In genomic region chr7:16119569-16120261, GRCm38 (mm10) we compare ENCODE assay signal across 7 mouse cellular contexts. TPM values are rescaled to one million over a fixed set of nuclear protein-coding genes. Genes with fewer than 3 reads are reported as not detected.
DNase-seq lines count a peak whose midpoint lies in the region; ATAC-seq lines count a peak whose summit lies in the region.

Gene Kptn, plus strand, starts transcription at chr7:16119895.

- peak within 1 kb of the TSS; percentile 73 for H3K4me3 ChIP-seq in intestine, embryonic 15.5 days (replicated peaks)
- peak within 1 kb of the TSS; percentile 73 for H3K4me3 ChIP-seq in midbrain, embryonic 10.5 days

- H3K27me3 ChIP-seq in intestine, embryonic 15.5 days (replicated peaks), result no peaks in the 10 kb centered on the region
- no peaks in the 10 kb centered on the region for H3K27me3 ChIP-seq in midbrain, embryonic 10.5 days (ENCODE audit: low read depth, poor library complexity, severe bottlenecking)

- peaks cover 7% of the 10 kb centered on the region for H3K36me3 ChIP-seq in intestine, embryonic 15.5 days
- H3K36me3 ChIP-seq in midbrain, embryonic 10.5 days, result peaks cover 34% of the 10 kb centered on the region

- peak; percentile 93 for ATAC-seq in intestine, embryonic 15.5 days

- intact Hi-C loops in gastrocnemius, postnatal 36 days (cut with DNase I), result no loop called here
- intact Hi-C loops in left cerebral cortex, postnatal 25 days (cut with DNase I), result loop anchor here (1.0 kb wide), 1 partner anchor 21 kb away; the partner anchor contains the start of gene Napa

- DNase-seq in adrenal gland, adult 2 months, result peak; percentile 91
- peak; percentile 87 for DNase-seq in embryo, embryonic 11.5 days (ENCODE audit: low read depth, low spot score)
- DNase-seq in gastrocnemius, postnatal 36 days, result peak; percentile 82 to 90
- DNase-seq in left cerebral cortex, postnatal 25 days (ENCODE audit: low spot score in 2 of 2), result peak; percentile 92 to 94
- peak; percentile 92 for DNase-seq in midbrain, embryonic 10.5 days (ENCODE audit: low spot score)
- DNase-seq in right cerebral cortex, postnatal 4 days, result peak; percentile 94

- H3K9ac ChIP-seq in intestine, embryonic 15.5 days, result peak within 1 kb of the TSS; percentile 68

- WGBS in intestine, embryonic 15.5 days, result 1% methylated on average over 33 of the region's 33 CpGs
- 2% methylated on average over 33 of the region's 33 CpGs for WGBS in midbrain, embryonic 10.5 days

- peak within 1 kb of the TSS; percentile 84 for H3K27ac ChIP-seq in intestine, embryonic 15.5 days
- H3K27ac ChIP-seq in midbrain, embryonic 10.5 days (replicated peaks), result peak within 1 kb of the TSS; percentile 95

- H3K4me1 ChIP-seq in intestine, embryonic 15.5 days (replicated peaks), result peaks cover 8% of the 10 kb centered on the region
- H3K4me1 ChIP-seq in midbrain, embryonic 10.5 days, result peaks cover 17% of the 10 kb centered on the region

- H3K9me3 ChIP-seq in intestine, embryonic 15.5 days, result no peaks in the 10 kb centered on the region
- no peaks in the 10 kb centered on the region for H3K9me3 ChIP-seq in midbrain, embryonic 10.5 days (replicated peaks)

- H3K4me2 ChIP-seq in intestine, embryonic 15.5 days (replicated peaks), result peak within 1 kb of the TSS; percentile 70

RNA-seq across cellular contexts. Expression of gene Kptn, which starts in this region (rescaled TPM):
- total RNA-seq in adrenal gland, adult 2 months (2021), result 10 to 100 TPM; 16.8 to 20.0 TPM
- polyA plus RNA-seq in adrenal gland, adult 2 months (2012; rRNA removed), result 27.0 and 31.0 TPM in 2 replicates
- total RNA-seq in gastrocnemius, postnatal 36 days (2021), result 10 to 100 TPM; 10.8 to 11.3 TPM
- polyA plus RNA-seq in intestine, embryonic 15.5 days (2015; fragmentation: Nextera tagmentation; extraction: Ambion mirVana), result 24.4 and 25.6 TPM in 2 replicates
- 10 to 100 TPM; 36.0 to 42.7 TPM for total RNA-seq in left cerebral cortex, postnatal 25 days (2021)
- polyA plus RNA-seq in midbrain, embryonic 10.5 days (2016; fragmentation: Nextera tagmentation; extraction: Ambion mirVana), result 28.8 and 30.6 TPM in 2 replicates

Comparison
In these comparisons a context has a peak if more than half of its experiments do, and no peak if none do; other contexts are left out.
1. Peak in every context shown above with its lines: DNase-seq, ATAC-seq, H3K4me3 ChIP-seq and H3K27ac ChIP-seq.